Mouse (Mus musculus) right cerebral cortex, postnatal 36 days (tissue): Measurements from ENCODE around the gene Tgfb3.
A peak's percentile ranks its signal among the peaks of the same experiment; 100 is the strongest.

Experiments
- DNase-seq, 2 experiments: peaks; one replicate each; pipeline ENCODE4 v3.0.0; 2022; ENCODE audit warnings: low spot score in 2 of 2, mixed read lengths in 1 of 2

Gene Tgfb3

GRCm38 (mm10) chr12:86078553-86079201, at the start of gene Tgfb3:
Gene Tgfb3 (minus strand): TSS chr12:86079041.
- no peak for DNase-seq

GRCm38 (mm10) chr12:86128122-86128521, 49.3 kb upstream of the Tgfb3 start:
- DNase-seq = no peak

- no peak for DNase-seq
Observed at GRCm38 (mm10) chr12:86124016-86124415, 45.2 kb upstream of the Tgfb3 start.

- DNase-seq = no peak
Observed at GRCm38 (mm10) chr12:86116295-86116835, 37.5 kb upstream of the Tgfb3 start.

GRCm38 (mm10) chr12:86110637-86111036, 31.8 kb upstream of the Tgfb3 start:
- no peak for DNase-seq

GRCm38 (mm10) chr12:86109531-86109930, 30.7 kb upstream of the Tgfb3 start:
- DNase-seq = no peak

- DNase-seq = no peak
Observed at GRCm38 (mm10) chr12:86107645-86108044, 28.8 kb upstream of the Tgfb3 start.

- no peak for DNase-seq
Observed at GRCm38 (mm10) chr12:86106086-86106485, 27.2 kb upstream of the Tgfb3 start.

GRCm38 (mm10) chr12:86105546-86105945, 26.7 kb upstream of the Tgfb3 start:
- no peak for DNase-seq

- no peak for DNase-seq
Observed at GRCm38 (mm10) chr12:86104297-86104696, 25.5 kb upstream of the Tgfb3 start.

GRCm38 (mm10) chr12:86103852-86104251, 25.0 kb upstream of the Tgfb3 start:
- DNase-seq = no peak

- DNase-seq = no peak
Observed at GRCm38 (mm10) chr12:86103391-86103790, 24.6 kb upstream of the Tgfb3 start.

- no peak for DNase-seq
Observed at GRCm38 (mm10) chr12:86102686-86103085, 23.8 kb upstream of the Tgfb3 start.

GRCm38 (mm10) chr12:86100711-86101110, 21.9 kb upstream of the Tgfb3 start:
- no peak for DNase-seq

GRCm38 (mm10) chr12:86097781-86098180, 18.9 kb upstream of the Tgfb3 start:
- DNase-seq = no peak

GRCm38 (mm10) chr12:86095806-86096205, 17.0 kb upstream of the Tgfb3 start:
- DNase-seq = no peak

- DNase-seq = no peak
Observed at GRCm38 (mm10) chr12:86094075-86094474, 15.2 kb upstream of the Tgfb3 start.

GRCm38 (mm10) chr12:86091601-86092132, 12.8 kb upstream of the Tgfb3 start:
- DNase-seq = no peak

GRCm38 (mm10) chr12:86090764-86091163, 11.9 kb upstream of the Tgfb3 start:
- DNase-seq = no peak

GRCm38 (mm10) chr12:86088042-86088441, 9.2 kb upstream of the Tgfb3 start:
- DNase-seq = no peak

GRCm38 (mm10) chr12:86086550-86086949, 7.7 kb upstream of the Tgfb3 start:
- DNase-seq = no peak

GRCm38 (mm10) chr12:86085873-86086272, 7.0 kb upstream of the Tgfb3 start:
- peak; percentile 56 to 73 for DNase-seq

GRCm38 (mm10) chr12:86082481-86083012, 3.7 kb upstream of the Tgfb3 start, which contains the start of gene Ift43:
Gene Ift43 (plus strand): TSS chr12:86082541.
- DNase-seq = peak; percentile 78 to 81
